Mouse (Mus musculus) CH12.LX (cell line): ENCODE measurements around the gene Chd9. TPM values are rescaled to one million over a fixed set of nuclear protein-coding genes. Genes with fewer than 3 reads are reported as not detected.
A peak's percentile ranks its signal among the peaks of the same experiment; 100 is the strongest.

Experiments used
- DNase-seq: peaks from one replicate; pipeline ENCODE4 v3.0.0-alpha.2; 2013; ENCODE audit errors: extremely low read depth
- H3K27ac ChIP-seq: 2 replicates; pipeline ENCODE4 v1.5.1; 2012; ENCODE audit warnings: low read depth, mild to moderate bottlenecking, control low read depth, moderate library complexity; ENCODE audit not compliant: insufficient read depth
- H3K27me3 ChIP-seq: replicated peaks from 2 replicates; pipeline ENCODE3; 2012; ENCODE audit warnings: inconsistent platforms
- H3K36me3 ChIP-seq, 2 experiments: replicated peaks in 1 of 2; 2 replicates each; pipeline versions ENCODE3 to v1.6.1; 2012; ENCODE audit warnings: inconsistent platforms in 1 of 2, low read length in 1 of 2, mild to moderate bottlenecking in 1 of 2, mixed read lengths in 1 of 2, moderate library complexity in 1 of 2; ENCODE audit not compliant: control insufficient read depth in 1 of 2, insufficient read depth in 1 of 2
- H3K4me1 ChIP-seq, 2 experiments: 2 replicates each; pipeline ENCODE4 v1.6.1; 2012; ENCODE audit warnings: inconsistent platforms in 1 of 2, moderate library complexity in 1 of 2; ENCODE audit not compliant: insufficient read depth in 2 of 2, control insufficient read depth in 1 of 2
- H3K4me2 ChIP-seq: 2 replicates; pipeline ENCODE4 v1.6.1; 2012; ENCODE audit warnings: low read depth, mild to moderate bottlenecking, control low read depth; ENCODE audit not compliant: poor library complexity, insufficient read depth, severe bottlenecking
- H3K4me3 ChIP-seq, 3 experiments: fragments of 150-350 bp in 1 of 3; sonication (generic) in 1 of 3; replicated peaks in 1 of 3; 2 replicates each; pipeline versions ENCODE3 to v1.5.1; 2011 to 2012; ENCODE audit warnings: low read depth in 2 of 3, low read length in 2 of 3, mild to moderate bottlenecking in 2 of 3, moderate library complexity in 2 of 3, control low read depth in 1 of 3, improper control_type of control experiment in 1 of 3, inconsistent platforms in 1 of 3, mixed read lengths in 1 of 3; ENCODE audit not compliant: poor library complexity in 1 of 3
- H3K79me2 ChIP-seq: replicated peaks from 2 replicates; pipeline ENCODE4 v1.6.1; 2012; ENCODE audit warnings: mild to moderate bottlenecking, moderate library complexity; ENCODE audit not compliant: control insufficient read depth, poor library complexity, insufficient read depth, severe bottlenecking; ENCODE audit errors: extremely low read depth
- H3K9ac ChIP-seq: 2 replicates; pipeline ENCODE4 v1.6.1; 2012; ENCODE audit warnings: low read depth, mild to moderate bottlenecking, control low read depth, moderate library complexity; ENCODE audit not compliant: insufficient read depth
- H3K9me3 ChIP-seq: replicated peaks from 2 replicates; pipeline ENCODE3; 2012; ENCODE audit warnings: low read length, inconsistent platforms, mixed read lengths
- CHD1 ChIP-seq: IDR thresholded peaks from 2 replicates; pipeline ENCODE4 v1.6.1; 2012; ENCODE audit warnings: low read depth, low read length, improper control_type of control experiment, inconsistent platforms
- CHD2 ChIP-seq: IDR thresholded peaks from 2 replicates; pipeline ENCODE4 v1.6.1; 2011; ENCODE audit warnings: low read length, improper control_type of control experiment
- CTCF ChIP-seq, 2 experiments: IDR thresholded peaks in 1 of 2; conservative IDR thresholded peaks in 1 of 2; 2 replicates each; pipeline ENCODE4 v1.5.1; 2011 to 2012; ENCODE audit warnings: low read depth in 2 of 2, low read length in 2 of 2, improper control_type of control experiment in 1 of 2, inconsistent platforms in 1 of 2, mild to moderate bottlenecking in 1 of 2, moderate library complexity in 1 of 2
- ELF1 ChIP-seq: IDR thresholded peaks from 2 replicates; pipeline ENCODE4 v1.6.1; 2014; ENCODE audit warnings: low read depth, mild to moderate bottlenecking, inconsistent platforms, low read length, improper control_type of control experiment
- EP300 ChIP-seq: IDR thresholded peaks from 2 replicates; pipeline ENCODE4 v1.6.1; 2011; ENCODE audit warnings: low read length, improper control_type of control experiment
- ETS1 ChIP-seq: conservative IDR thresholded peaks from 2 replicates; pipeline ENCODE4 v1.6.1; 2012; ENCODE audit warnings: low read depth, mild to moderate bottlenecking, inconsistent platforms, low read length, improper control_type of control experiment, moderate library complexity
- GABPA ChIP-seq: IDR thresholded peaks from 2 replicates; pipeline ENCODE4 v1.6.1; 2012; ENCODE audit warnings: low read depth, low read length, improper control_type of control experiment, inconsistent platforms; ENCODE audit not compliant: insufficient replicate concordance
- HCFC1 ChIP-seq: IDR thresholded peaks from 2 replicates; pipeline ENCODE4 v1.6.1; 2012; ENCODE audit warnings: low read depth, mild to moderate bottlenecking, inconsistent platforms, low read length, improper control_type of control experiment
- IRF4 ChIP-seq: IDR thresholded peaks from 2 replicates; pipeline ENCODE4 v1.6.1; 2014; ENCODE audit warnings: low read depth, mild to moderate bottlenecking, inconsistent platforms, low read length, improper control_type of control experiment
- JUN ChIP-seq: IDR thresholded peaks from 2 replicates; pipeline ENCODE4 v1.6.1; 2011; ENCODE audit warnings: low read depth, mild to moderate bottlenecking, low read length, improper control_type of control experiment, moderate library complexity; ENCODE audit not compliant: insufficient read depth
- JUND ChIP-seq: conservative IDR thresholded peaks from 2 replicates; pipeline ENCODE4 v1.6.1; 2011; ENCODE audit warnings: low read depth, low read length, improper control_type of control experiment
- KAT2A ChIP-seq: IDR thresholded peaks from 2 replicates; pipeline ENCODE4 v1.6.1; 2012; ENCODE audit warnings: low read length, improper control_type of control experiment, inconsistent platforms; ENCODE audit not compliant: insufficient replicate concordance
- MAFK ChIP-seq: IDR thresholded peaks from 2 replicates; pipeline ENCODE4 v1.6.1; 2011; ENCODE audit warnings: low read length, improper control_type of control experiment; ENCODE audit not compliant: insufficient replicate concordance
- MAX ChIP-seq: IDR thresholded peaks from 2 replicates; pipeline ENCODE4 v1.6.1; 2011; ENCODE audit warnings: low read length, improper control_type of control experiment
- MAZ ChIP-seq: IDR thresholded peaks from 2 replicates; pipeline ENCODE4 v1.6.1; 2012; ENCODE audit warnings: low read depth, mild to moderate bottlenecking, inconsistent platforms, low read length, improper control_type of control experiment, moderate library complexity
- MEF2A ChIP-seq: IDR thresholded peaks from 2 replicates; pipeline ENCODE4 v1.6.1; 2014; ENCODE audit warnings: low read depth, mild to moderate bottlenecking, inconsistent platforms, low read length, improper control_type of control experiment, borderline replicate concordance
- MYC ChIP-seq: IDR thresholded peaks from 2 replicates; pipeline ENCODE4 v1.6.1; 2011; ENCODE audit warnings: low read depth, mild to moderate bottlenecking, improper control_type of control experiment, low read length
- NELFE ChIP-seq: IDR thresholded peaks from 2 replicates; pipeline ENCODE4 v1.6.1; 2011; ENCODE audit warnings: low read depth, low read length, improper control_type of control experiment
- NRF1 ChIP-seq: IDR thresholded peaks from 2 replicates; pipeline ENCODE4 v1.6.1; 2014; ENCODE audit warnings: low read depth, mild to moderate bottlenecking, inconsistent platforms, low read length, improper control_type of control experiment, moderate library complexity
- PAX5 ChIP-seq: IDR thresholded peaks from 2 replicates; pipeline ENCODE4 v1.6.1; 2012; ENCODE audit warnings: low read length, inconsistent platforms, mixed read lengths
- POLR2A ChIP-seq: IDR thresholded peaks from 2 replicates; pipeline ENCODE4 v1.6.1; 2011; ENCODE audit warnings: low read depth, mild to moderate bottlenecking, improper control_type of control experiment, low read length
- POLR2AphosphoS2 ChIP-seq: IDR thresholded peaks from 2 replicates; pipeline ENCODE4 v1.6.1; 2011; ENCODE audit warnings: low read depth, low read length, improper control_type of control experiment
- RAD21 ChIP-seq: IDR thresholded peaks from 2 replicates; pipeline ENCODE4 v1.6.1; 2011; ENCODE audit warnings: low read depth, mild to moderate bottlenecking, low read length, improper control_type of control experiment, moderate library complexity
- RCOR1 ChIP-seq: conservative IDR thresholded peaks from 2 replicates; pipeline ENCODE4 v1.6.1; 2012; ENCODE audit warnings: low read depth, mild to moderate bottlenecking, inconsistent platforms, low read length, improper control_type of control experiment
- SIN3A ChIP-seq: IDR thresholded peaks from 2 replicates; pipeline ENCODE4 v1.6.1; 2012; ENCODE audit warnings: low read length, improper control_type of control experiment, inconsistent platforms
- SMC3 ChIP-seq: IDR thresholded peaks from 2 replicates; pipeline ENCODE4 v1.6.1; 2011; ENCODE audit warnings: low read depth, low read length, improper control_type of control experiment
- TBP ChIP-seq: conservative IDR thresholded peaks from 2 replicates; pipeline ENCODE4 v1.6.1; 2011; ENCODE audit warnings: low read depth, low read length, improper control_type of control experiment
- TCF12 ChIP-seq: IDR thresholded peaks from 2 replicates; pipeline ENCODE4 v1.6.1; 2014; ENCODE audit warnings: low read depth, mild to moderate bottlenecking, inconsistent platforms, low read length, improper control_type of control experiment
- UBTF ChIP-seq: IDR thresholded peaks from 2 replicates; pipeline ENCODE4 v1.6.1; 2012; ENCODE audit warnings: low read depth, mild to moderate bottlenecking, inconsistent platforms, low read length, improper control_type of control experiment, moderate library complexity
- USF1 ChIP-seq: IDR thresholded peaks from 2 replicates; pipeline ENCODE4 v1.6.1; 2014; ENCODE audit warnings: low read depth, mild to moderate bottlenecking, inconsistent platforms, low read length, improper control_type of control experiment
- USF2 ChIP-seq: conservative IDR thresholded peaks from 2 replicates; pipeline ENCODE4 v1.6.1; 2011; ENCODE audit warnings: low read depth, low read length, improper control_type of control experiment
- ZMIZ1 ChIP-seq: IDR thresholded peaks from 2 replicates; pipeline ENCODE4 v1.6.1; 2012; ENCODE audit warnings: low read depth, mild to moderate bottlenecking, inconsistent platforms, low read length, improper control_type of control experiment
- ZNF384 ChIP-seq: IDR thresholded peaks from 2 replicates; pipeline ENCODE4 v1.6.1; 2012; ENCODE audit warnings: low read depth, low read length, improper control_type of control experiment, inconsistent platforms
- dilution Hi-C: fragments of 300-500 bp; cut with MboI; formaldehyde crosslinking; loops from 2 replicates; pipeline ENCODE4 v1.14.3; 2020; ENCODE audit warnings: low sequenced_read_pairs; ENCODE audit not compliant: extremely low pct_unique_long_range_greater_than_20kb, extremely low pct_ligation_motif_present
- in situ Hi-C: fragments of 300-500 bp; cut with MboI; formaldehyde crosslinking; loops from 3 replicates; pipeline ENCODE4 v1.14.3; 2019; ENCODE audit warnings: low sequenced_read_pairs, low pct_ligation_motif_present, low pct_unique_long_range_greater_than_20kb, mixed read lengths
- polyA plus RNA-seq: library from polyadenylated mRNA; unstranded; fragments of >175 nt; gene quantifications from 2 replicates; pipeline ENCODE4 v1.2.1, GENCODE M21; 2012; ENCODE audit warnings: low read depth; ENCODE audit not compliant: insufficient read length
- total RNA-seq, 2 experiments: library from RNA; depleted of rRNA; stranded (reverse); fragments of 300-350 nt in 1 of 2; fragments of >200 nt in 1 of 2; gene quantifications; 2 replicates each; pipeline ENCODE4 v1.2.3; 2012 to 2014

Gene Chd9
- total and polyA plus RNA-seq, 3 experiments: 12.7 to 188 (median 15.1) TPM

DNA sequence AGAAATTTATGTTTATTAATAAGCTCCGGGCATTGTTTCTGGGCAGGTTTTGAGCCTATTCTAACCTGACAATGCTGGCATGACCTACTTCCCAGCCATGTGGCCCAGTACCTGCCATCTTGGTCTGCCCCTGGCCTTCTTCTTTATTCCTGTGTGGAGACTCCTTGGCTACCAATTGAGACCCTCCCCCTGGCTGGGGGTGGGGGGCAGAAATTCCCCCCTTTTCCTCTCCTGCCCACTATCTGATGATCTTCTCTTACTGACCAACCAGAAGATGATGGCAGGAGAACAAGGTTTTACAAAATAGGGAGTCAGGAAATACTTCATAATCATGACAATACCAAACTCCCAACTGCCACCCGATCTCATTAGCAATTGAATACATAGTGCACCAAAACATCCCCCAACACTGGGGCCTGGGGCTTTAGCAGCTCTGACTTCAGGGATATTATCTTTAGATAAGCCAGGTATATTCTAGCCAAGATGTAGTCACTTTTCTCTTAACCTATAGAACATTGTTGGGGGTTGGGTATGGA is 76.1 kb downstream of the Chd9 start:
- no peak overlapping the region for H3K4me2 ChIP-seq
- TF ChIP-seq NELFE: no peak
- dilution Hi-C loops: no loop called here
- DNase-seq: no peak
- no peak overlapping the region for H3K27ac ChIP-seq
- no peaks in the 10 kb centered on the region for H3K36me3 ChIP-seq
- in situ Hi-C loops: no loop called here
- no peaks in the 10 kb centered on the region; the same call in 1 of the 2 replicates for H3K79me2 ChIP-seq
- H3K4me1 ChIP-seq: peaks cover 0 to 14% of the 10 kb centered on the region in 2 experiments; a peak in 2 of 4 replicates
- no peaks in the 10 kb centered on the region for H3K9me3 ChIP-seq
- H3K27me3 ChIP-seq: no peaks in the 10 kb centered on the region
- no peak overlapping the region for H3K9ac ChIP-seq
- H3K4me3 ChIP-seq: no peak overlapping the region

DNA sequence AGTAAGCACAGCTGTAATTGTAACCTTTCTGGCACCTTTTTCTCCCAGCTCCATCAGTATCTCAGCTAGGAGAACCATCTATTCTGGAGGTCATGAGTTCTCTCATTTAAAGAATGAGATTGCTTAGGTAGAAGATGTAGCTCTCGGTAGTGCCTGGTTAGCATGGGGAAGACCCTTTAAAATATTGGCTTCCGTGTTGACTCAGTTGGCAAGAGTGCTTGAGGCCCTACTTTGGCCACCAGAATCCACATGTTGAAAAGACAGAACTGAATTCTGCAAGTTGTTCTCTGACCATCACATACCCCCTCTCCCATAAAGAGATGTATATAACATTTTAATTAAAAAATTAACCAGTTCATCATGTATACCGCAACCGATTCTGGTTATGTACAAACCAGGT is 78.8 kb downstream of the Chd9 start:
- H3K4me2 ChIP-seq: peak overlapping the region; percentile 92
- peak overlapping the region in 2 of 3 experiments; percentile 69 to 88 for H3K4me3 ChIP-seq
- no peak overlapping the region for H3K27ac ChIP-seq
- H3K9ac ChIP-seq: peak overlapping the region; percentile 70; the same call in 1 of the 2 replicates
- peaks cover 7% of the 10 kb centered on the region; the same call in 1 of the 2 replicates for H3K79me2 ChIP-seq
- no peaks in the 10 kb centered on the region for H3K36me3 ChIP-seq
- peak; percentile 33 for DNase-seq
- dilution Hi-C loops: no loop called here
- no peaks in the 10 kb centered on the region for H3K27me3 ChIP-seq
- in situ Hi-C loops: no loop called here
- peaks cover 0 to 14% of the 10 kb centered on the region in 2 experiments; a peak in 2 of 4 replicates for H3K4me1 ChIP-seq
- no peaks in the 10 kb centered on the region for H3K9me3 ChIP-seq
- TF ChIP-seq TCF12 (0 out of 2 replicates have a peak, but pooled peaks have one; percentile 35), TBP (no peak), NELFE (no peak), EP300 (peak; percentile 67), SIN3A (peak; percentile 47; the same call in 1 of the 2 replicates), CHD1 (no peak), NRF1 (no peak), SMC3 (no peak), RAD21 (no peak), USF1 (no peak), MAX (peak; percentile 66; the same call in 1 of the 2 replicates), POLR2A (no peak), ZMIZ1 (no peak), MEF2A (0 out of 2 replicates have a peak, but pooled peaks have one; percentile 33), RCOR1 (0 out of 2 replicates have a peak, but pooled peaks have one; percentile 30), KAT2A (no peak), MAZ (no peak), HCFC1 (no peak), USF2 (no peak), PAX5 (no peak), GABPA (no peak), UBTF (no peak), CHD2 (no peak), ETS1 (peak; percentile 50; the same call in 1 of the 2 replicates), JUND (no peak; the same call in 1 of the 2 replicates), CTCF (conservative IDR thresholded peaks at IDR 0.05 in 1 of 2, IDR thresholded peaks at IDR 0.05 in 1 of 2; ENCODE audit: low read depth in 2 of 2, low read length in 2 of 2) (no peak), POLR2AphosphoS2 (no peak), JUN (no peak), ZNF384 (no peak), MAFK (peak; percentile 41; the same call in 1 of the 2 replicates), IRF4 (peak; percentile 87), MYC (peak; percentile 74), ELF1 (peak; percentile 65)
